Mouse (Mus musculus) forebrain, embryonic 15.5 days (tissue): ENCODE results near the gene Zfp444. TPM values are rescaled to one million over a fixed set of nuclear protein-coding genes. Genes with fewer than 3 reads are reported as not detected.

Experiments
- ATAC-seq: fragments of 200-750 bp; cut with Nextera tagmentation; replicated peaks from 2 replicates; pipeline ENCODE4 v1.8.0; 2017; ENCODE audit warnings: mild to moderate bottlenecking, moderate TSS enrichment, moderate library complexity
- H3K27ac ChIP-seq: fragments of 300-500 bp; sonication (generic); replicated peaks from 2 replicates; pipeline ENCODE4 v1.5.1; 2015; ENCODE audit warnings: mild to moderate bottlenecking, inconsistent platforms
- H3K27me3 ChIP-seq: fragments of 300-500 bp; sonication (generic); 2 replicates; pipeline ENCODE4 v1.6.1; 2015; ENCODE audit warnings: inconsistent platforms
- H3K36me3 ChIP-seq: fragments of 300-500 bp; sonication (generic); 2 replicates; pipeline ENCODE4 v1.6.1; 2015; ENCODE audit warnings: mild to moderate bottlenecking, inconsistent platforms
- H3K4me1 ChIP-seq: fragments of 300-500 bp; sonication (generic); 2 replicates; pipeline ENCODE4 v1.6.1; 2015; ENCODE audit warnings: inconsistent platforms
- H3K4me2 ChIP-seq: fragments of 300-500 bp; sonication (generic); replicated peaks from 2 replicates; pipeline ENCODE4 v1.6.1; 2015; ENCODE audit warnings: mild to moderate bottlenecking, inconsistent platforms
- H3K4me3 ChIP-seq: fragments of 300-500 bp; sonication (generic); 2 replicates; pipeline ENCODE4 v1.5.1; 2015; ENCODE audit warnings: mild to moderate bottlenecking, inconsistent platforms
- H3K9ac ChIP-seq: fragments of 300-500 bp; sonication (generic); replicated peaks from 2 replicates; pipeline ENCODE4 v1.6.1; 2015; ENCODE audit warnings: mild to moderate bottlenecking, inconsistent platforms
- H3K9me3 ChIP-seq: fragments of 300-500 bp; sonication (generic); 2 replicates; pipeline ENCODE4 v1.6.1; 2016; ENCODE audit warnings: inconsistent platforms
- whole genome bisulfite sequencing: fragments of 180-500 bp; shearing (Covaris S2); methylation state at CpG from one replicate; pipeline ENCODE4 v1.1.7; 2015; ENCODE audit warnings: mixed read lengths; 5-methylcytosine and 5-hydroxymethylcytosine counted together
- polyA plus RNA-seq: library from polyadenylated mRNA; unstranded; fragments of >200 nt; fragmentation: Nextera tagmentation; extraction: Ambion mirVana; gene quantifications from 2 replicates; pipeline ENCODE4 v1.2.1, GENCODE M21; 2015

Gene Zfp444
- polyA plus RNA-seq, 1 experiment from 2014 or later = 112 TPM

GRCm38 (mm10) chr7:6151266-6151665 lies 20.8 kb upstream of the Zfp444 start:
- ATAC-seq = no peak
- Histone ChIP-seq H3K27me3 (no peaks in the 10 kb centered on the region), H3K9ac (no peak overlapping the region), H3K4me1 (peaks cover 36% of the 10 kb centered on the region), H3K27ac (no peak overlapping the region), H3K9me3 (no peaks in the 10 kb centered on the region), H3K4me2 (no peak overlapping the region), H3K36me3 (no peaks in the 10 kb centered on the region), H3K4me3 (no peak overlapping the region)
- WGBS = 90% methylated on average over 1 of the region's 1 CpGs

GRCm38 (mm10) chr7:6152036-6152435 lies 20.0 kb upstream of the Zfp444 start:
- no peak for ATAC-seq
- Histone ChIP-seq H3K9ac (no peak overlapping the region), H3K4me1 (peaks cover 36% of the 10 kb centered on the region), H3K4me2 (no peak overlapping the region), H3K4me3 (no peak overlapping the region), H3K27me3 (no peaks in the 10 kb centered on the region), H3K36me3 (no peaks in the 10 kb centered on the region), H3K27ac (no peak overlapping the region), H3K9me3 (no peaks in the 10 kb centered on the region)
- WGBS = 86% methylated on average over 3 of the region's 3 CpGs

GRCm38 (mm10) chr7:6153131-6153530 lies 18.9 kb upstream of the Zfp444 start:
- WGBS = 93% methylated on average over 3 of the region's 3 CpGs
- Histone ChIP-seq H3K4me3 (no peak overlapping the region), H3K4me2 (no peak overlapping the region), H3K27me3 (no peaks in the 10 kb centered on the region), H3K9ac (no peak overlapping the region), H3K36me3 (no peaks in the 10 kb centered on the region), H3K9me3 (no peaks in the 10 kb centered on the region), H3K27ac (no peak overlapping the region), H3K4me1 (peaks cover 36% of the 10 kb centered on the region)
- ATAC-seq = no peak

GRCm38 (mm10) chr7:6154164-6154563 lies 17.9 kb upstream of the Zfp444 start:
- H3K4me2 ChIP-seq = peak overlapping the region; percentile 78; the same call in 1 of the 2 replicates
- no peaks in the 10 kb centered on the region for H3K36me3 ChIP-seq
- H3K4me1 ChIP-seq = peaks cover 26% of the 10 kb centered on the region
- no peaks in the 10 kb centered on the region for H3K9me3 ChIP-seq
- peak overlapping the region; percentile 58 for H3K4me3 ChIP-seq
- ATAC-seq = no peak
- peak overlapping the region; percentile 78; the same call in 1 of the 2 replicates for H3K9ac ChIP-seq
- no peak overlapping the region for H3K27ac ChIP-seq
- WGBS = 86% methylated on average over 5 of the region's 5 CpGs
- H3K27me3 ChIP-seq = no peaks in the 10 kb centered on the region

- under 1% methylated on average over 76 of the region's 85 CpGs for WGBS
Measured at GRCm38 (mm10) chr7:6155031-6155872, 16.8 kb upstream of the Zfp444 start.

GRCm38 (mm10) chr7:6155901-6156411 lies 16.1 kb upstream of the Zfp444 start, which contains the start of gene Zfp787:
Gene Zfp787, minus strand, starts transcription at chr7:6155997.
- no peaks in the 10 kb centered on the region for H3K27me3 ChIP-seq
- H3K4me3 ChIP-seq = peak within 1 kb of the TSS; percentile 58
- peak within 1 kb of the TSS; percentile 78 for H3K9ac ChIP-seq
- peak; percentile 98 for ATAC-seq
- H3K4me1 ChIP-seq = peaks cover 23% of the 10 kb centered on the region
- peak within 1 kb of the TSS; percentile 95 for H3K27ac ChIP-seq
- no peaks in the 10 kb centered on the region for H3K36me3 ChIP-seq
- H3K4me2 ChIP-seq = peak within 1 kb of the TSS; percentile 78
- no peaks in the 10 kb centered on the region for H3K9me3 ChIP-seq
- 0% methylated on average over 51 of the region's 54 CpGs for WGBS

More at GRCm38 (mm10) chr7:6155031-6155872, 16.8 kb upstream of the Zfp444 start:
- Histone ChIP-seq H3K4me3 (peak overlapping the region; percentile 58), H3K9me3 (no peaks in the 10 kb centered on the region), H3K4me2 (peak overlapping the region; percentile 78), H3K27me3 (no peaks in the 10 kb centered on the region), H3K4me1 (peaks cover 23% of the 10 kb centered on the region), H3K27ac (peak overlapping the region; percentile 95), H3K9ac (peak overlapping the region; percentile 78), H3K36me3 (no peaks in the 10 kb centered on the region)
- ATAC-seq = peak; percentile 77

- Histone ChIP-seq H3K9ac (peak overlapping the region; percentile 78; the same call in 1 of the 2 replicates), H3K36me3 (no peaks in the 10 kb centered on the region), H3K4me3 (peak overlapping the region; percentile 58), H3K4me1 (peaks cover 20% of the 10 kb centered on the region), H3K4me2 (peak overlapping the region; percentile 53), H3K27ac (no peak overlapping the region), H3K9me3 (no peaks in the 10 kb centered on the region), H3K27me3 (no peaks in the 10 kb centered on the region)
- no peak for ATAC-seq
- WGBS = 74% methylated on average over 9 of the region's 9 CpGs
Measured at GRCm38 (mm10) chr7:6156901-6157472, 15.0 kb upstream of the Zfp444 start.

- H3K27me3 ChIP-seq = no peaks in the 10 kb centered on the region
- ATAC-seq = no peak
- H3K27ac ChIP-seq = no peak overlapping the region
- H3K36me3 ChIP-seq = no peaks in the 10 kb centered on the region
- no peak overlapping the region for H3K4me3 ChIP-seq
- H3K9ac ChIP-seq = no peak overlapping the region
- 97% methylated on average over 1 of the region's 1 CpGs for WGBS
- H3K4me2 ChIP-seq = no peak overlapping the region
- no peaks in the 10 kb centered on the region for H3K9me3 ChIP-seq
- peaks cover 20% of the 10 kb centered on the region for H3K4me1 ChIP-seq
Measured at GRCm38 (mm10) chr7:6157479-6157878, 14.5 kb upstream of the Zfp444 start.

- H3K9me3 ChIP-seq = no peaks in the 10 kb centered on the region
- H3K36me3 ChIP-seq = no peaks in the 10 kb centered on the region
- H3K27me3 ChIP-seq = no peaks in the 10 kb centered on the region
- WGBS = 85% methylated on average over 3 of the region's 3 CpGs
- H3K4me1 ChIP-seq = peaks cover 11% of the 10 kb centered on the region
- H3K27ac ChIP-seq = no peak overlapping the region
- no peak overlapping the region for H3K4me3 ChIP-seq
- no peak for ATAC-seq
- H3K4me2 ChIP-seq = no peak overlapping the region
- H3K9ac ChIP-seq = no peak overlapping the region
Measured at GRCm38 (mm10) chr7:6159604-6160003, 12.4 kb upstream of the Zfp444 start.

- H3K36me3 ChIP-seq = no peaks in the 10 kb centered on the region
- no peak for ATAC-seq
- H3K4me1 ChIP-seq = peaks cover 4% of the 10 kb centered on the region
- H3K9ac ChIP-seq = no peak overlapping the region
- no peak overlapping the region for H3K4me2 ChIP-seq
- no peaks in the 10 kb centered on the region for H3K27me3 ChIP-seq
- no peak overlapping the region for H3K4me3 ChIP-seq
- no peaks in the 10 kb centered on the region for H3K9me3 ChIP-seq
- WGBS = 66% methylated on average over 3 of the region's 3 CpGs
- no peak overlapping the region for H3K27ac ChIP-seq
Measured at GRCm38 (mm10) chr7:6161541-6161940, 10.5 kb upstream of the Zfp444 start.

GRCm38 (mm10) chr7:6162172-6162571 lies 9.9 kb upstream of the Zfp444 start:
- no peak overlapping the region for H3K4me3 ChIP-seq
- H3K4me2 ChIP-seq = no peak overlapping the region
- no peak for ATAC-seq

GRCm38 (mm10) chr7:6164671-6165070 lies 7.4 kb upstream of the Zfp444 start:
- H3K36me3 ChIP-seq = no peaks in the 10 kb centered on the region
- WGBS = 70% methylated on average over 5 of the region's 5 CpGs
- no peaks in the 10 kb centered on the region for H3K4me1 ChIP-seq
- H3K27ac ChIP-seq = no peak overlapping the region
- H3K9ac ChIP-seq = no peak overlapping the region
- ATAC-seq = no peak
- H3K4me3 ChIP-seq = no peak overlapping the region
- H3K9me3 ChIP-seq = no peaks in the 10 kb centered on the region
- H3K27me3 ChIP-seq = no peaks in the 10 kb centered on the region
- H3K4me2 ChIP-seq = no peak overlapping the region

More at GRCm38 (mm10) chr7:6162172-6162571, 9.9 kb upstream of the Zfp444 start:
- Histone ChIP-seq H3K9ac (no peak overlapping the region), H3K27me3 (no peaks in the 10 kb centered on the region), H3K9me3 (no peaks in the 10 kb centered on the region), H3K36me3 (no peaks in the 10 kb centered on the region), H3K27ac (no peak overlapping the region), H3K4me1 (no peaks in the 10 kb centered on the region)
- 72% methylated on average over 4 of the region's 4 CpGs for WGBS
